Mouse (Mus musculus): Measurements from ENCODE around the gene Map4k3.
A peak's percentile ranks its signal among the peaks of the same experiment; 100 is the strongest.
"Not testable (repeated sequence)": the region's sequence is repeated elsewhere in the genome, so short reads cannot be mapped to it uniquely, and the experiment has no call there.

Map4k3 gene

DNA sequence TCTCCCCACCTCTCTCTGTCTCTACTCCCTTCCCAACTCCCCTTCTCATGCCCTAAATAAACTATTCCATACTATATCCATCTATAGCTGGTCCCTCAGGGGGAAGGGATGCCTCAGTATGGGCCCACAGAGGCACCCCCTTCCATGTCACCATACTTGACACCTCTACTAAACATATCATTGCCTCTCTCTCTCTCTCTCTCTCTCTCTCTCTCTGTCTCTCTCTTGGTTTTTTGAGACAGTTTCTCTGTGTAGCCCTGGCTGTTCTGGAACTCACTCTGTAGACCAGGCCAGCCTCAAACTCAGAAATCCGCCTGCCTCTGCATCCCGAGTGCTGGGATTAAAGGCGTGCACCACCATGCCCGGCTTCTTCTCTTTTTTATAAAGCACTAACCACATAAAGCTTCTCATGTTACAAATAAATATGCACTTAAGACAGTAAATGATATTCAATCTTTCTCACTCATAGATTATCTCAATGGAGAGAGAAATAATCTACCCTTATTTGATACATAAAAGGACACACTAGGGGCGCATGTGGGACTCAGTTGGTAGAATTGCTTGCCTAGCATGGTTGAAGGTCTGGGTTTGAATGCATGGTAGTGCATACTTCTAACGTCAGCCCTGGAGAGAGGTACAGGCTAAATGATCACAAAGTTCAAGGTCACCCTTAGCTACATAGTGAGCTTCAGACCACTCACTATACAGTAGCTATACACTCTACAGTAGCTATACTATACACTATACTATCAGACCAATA is 159.3 kb downstream of the Map4k3 start:
- DNase-seq (ENCODE audit: low read depth, low spot score): no peak

DNA sequence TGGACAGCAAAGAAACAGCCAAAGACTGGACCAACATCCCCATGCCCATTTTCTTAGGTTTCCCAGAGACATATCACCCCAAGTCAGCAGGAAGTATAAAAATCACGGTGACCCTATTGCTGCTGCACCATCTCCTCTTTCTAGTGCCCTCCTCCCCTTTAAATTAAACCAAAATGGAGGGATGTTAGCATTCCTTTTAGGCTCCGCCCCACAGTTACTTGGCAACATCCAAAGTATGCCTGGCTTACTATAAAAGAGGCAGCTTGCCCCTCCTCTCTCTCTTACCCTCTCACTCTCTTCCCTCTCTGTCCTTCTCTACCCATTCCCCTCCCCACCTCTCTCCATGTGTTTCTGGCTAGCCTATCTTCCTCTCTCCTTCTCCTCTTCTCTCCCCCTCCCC is 159.8 kb downstream of the Map4k3 start:
- DNase-seq (ENCODE audit: low read depth, low spot score): no peak

DNA sequence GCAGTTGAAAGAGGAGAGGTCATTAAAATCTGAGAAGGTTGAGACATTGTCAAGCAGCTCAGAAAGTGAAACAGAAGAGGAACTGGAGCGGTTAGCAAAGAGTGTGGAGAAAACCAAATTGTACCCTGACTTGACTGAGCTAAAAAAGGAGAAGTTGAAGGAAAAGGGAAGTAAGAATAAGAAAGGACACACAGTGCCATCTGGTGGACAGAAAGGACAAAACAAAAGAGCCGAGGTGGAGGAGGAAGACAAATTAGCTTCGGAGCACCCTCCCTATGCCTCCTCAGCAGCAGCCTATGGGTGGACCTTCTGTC is 163.7 kb downstream of the Map4k3 start:
- DNase-seq (ENCODE audit: low read depth, low spot score): peak; percentile 82

DNA sequence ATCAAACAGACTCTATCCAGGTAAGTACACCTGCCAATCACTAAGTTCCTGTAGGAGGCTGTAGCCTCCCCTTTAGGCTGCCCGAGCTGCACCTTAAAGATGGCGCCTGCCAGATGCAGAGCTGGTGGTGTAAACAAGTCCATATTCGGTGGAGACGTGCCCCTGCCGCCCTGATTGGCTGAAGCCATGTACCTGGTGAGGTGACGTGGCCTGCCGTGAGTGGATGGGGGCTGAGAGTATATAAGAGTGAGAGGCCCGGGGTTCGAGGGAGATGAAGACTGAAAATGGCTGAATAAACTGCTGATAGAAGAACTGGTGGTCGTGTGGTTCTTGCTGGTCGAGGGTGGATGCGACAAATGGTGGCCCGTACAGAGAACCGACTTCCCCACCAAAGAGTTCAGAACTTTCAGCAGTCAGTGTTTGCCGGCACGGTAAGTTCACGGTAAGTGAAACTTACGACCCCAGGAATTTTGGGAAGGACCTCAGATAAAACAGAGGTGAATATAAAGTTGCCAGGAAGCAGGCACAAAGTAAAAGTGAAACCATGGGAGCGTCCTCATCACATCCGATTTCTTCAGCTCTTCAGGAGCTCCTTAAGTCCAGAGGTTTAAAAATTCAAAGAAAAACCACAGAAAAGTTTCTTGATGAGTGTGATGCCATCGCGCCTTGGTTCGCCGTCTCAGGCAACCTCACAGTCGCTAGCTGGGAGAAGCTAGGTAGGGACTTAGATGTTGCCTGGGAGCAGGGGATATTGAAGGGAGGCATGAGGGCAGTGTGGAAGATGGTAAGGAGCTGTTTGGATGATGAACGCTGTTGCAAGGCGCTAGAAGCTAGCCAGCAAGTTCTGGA is 164.3 kb downstream of the Map4k3 start:
- peak; percentile 93 for DNase-seq (ENCODE audit: low read depth, low spot score)

DNA sequence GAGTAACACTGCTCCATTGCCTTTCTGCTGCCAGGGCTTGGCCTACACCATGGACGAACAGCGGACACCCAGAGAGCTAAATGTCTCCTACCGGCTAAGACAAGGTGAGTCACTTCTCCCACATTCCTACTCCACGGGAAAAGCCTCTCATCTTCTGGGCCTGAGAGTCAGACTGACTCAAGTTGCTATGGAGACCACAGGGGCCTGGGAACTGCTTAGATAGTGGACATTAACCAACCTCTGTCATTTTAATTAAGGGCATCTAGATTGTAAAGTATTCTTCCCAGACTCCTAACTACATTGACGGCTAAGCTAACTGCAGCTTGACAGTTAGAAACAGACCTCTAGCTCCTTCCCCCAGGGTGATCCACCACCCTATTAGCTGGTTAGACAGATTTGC is 165.5 kb downstream of the Map4k3 start:
- DNase-seq (ENCODE audit: low read depth, low spot score): no peak

DNA sequence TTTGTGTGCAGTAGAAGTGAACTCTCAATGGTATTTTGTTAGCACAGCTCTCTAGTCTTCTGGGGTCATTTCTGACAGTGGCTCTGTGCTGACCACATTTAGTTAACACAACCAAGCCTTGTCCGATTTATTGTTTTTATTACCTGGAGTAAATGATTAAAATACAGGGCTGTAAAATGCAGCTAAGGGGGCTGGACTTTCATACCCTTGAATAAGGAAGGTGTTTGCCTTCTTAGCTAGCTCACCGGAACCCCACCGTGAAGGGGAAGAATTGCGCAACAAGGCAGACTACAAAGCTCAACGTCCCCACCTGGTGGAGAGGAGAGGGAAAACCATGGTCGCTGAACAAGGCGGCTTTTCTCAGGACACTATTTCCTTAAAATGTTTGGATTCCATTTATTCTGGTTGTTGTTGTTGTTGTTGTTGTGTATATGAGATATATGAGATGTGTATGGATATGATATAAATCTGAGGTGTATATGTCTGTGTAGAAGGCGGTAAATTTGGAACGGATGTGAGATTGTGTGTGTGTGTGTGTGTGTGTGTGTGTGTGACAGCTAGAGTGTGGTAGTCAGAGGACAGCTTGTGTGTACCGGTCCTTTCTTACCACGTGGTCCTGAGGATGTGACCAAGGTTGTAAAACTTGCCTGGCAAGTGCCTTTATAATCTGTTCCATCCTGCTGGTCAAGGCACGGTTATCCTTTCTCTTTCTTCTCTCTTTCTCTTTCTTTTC is 167.4 kb downstream of the Map4k3 start:
- peak; percentile 81 for DNase-seq (ENCODE audit: low read depth, low spot score)

DNA sequence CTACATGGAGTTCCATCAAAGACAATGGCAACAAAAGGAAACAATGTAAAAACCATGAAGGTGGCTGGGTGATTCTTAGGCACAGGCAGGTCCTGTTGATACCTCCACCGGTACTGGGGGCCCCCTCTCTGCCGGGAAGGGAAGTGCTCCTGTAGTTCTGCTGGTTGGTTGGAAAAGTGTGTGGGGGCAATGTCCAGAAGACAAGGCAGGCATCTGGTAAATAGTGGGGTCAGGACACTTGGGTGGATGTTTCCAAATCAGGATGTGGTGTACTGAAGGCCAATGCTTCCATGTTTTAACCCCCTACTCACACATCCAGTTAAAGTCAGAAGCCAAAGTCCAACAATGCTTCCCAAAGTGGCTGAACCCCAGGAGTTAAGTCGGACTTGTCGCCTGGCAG is 168.5 kb downstream of the Map4k3 start:
- DNase-seq (ENCODE audit: low read depth, low spot score): peak; percentile 26

DNA sequence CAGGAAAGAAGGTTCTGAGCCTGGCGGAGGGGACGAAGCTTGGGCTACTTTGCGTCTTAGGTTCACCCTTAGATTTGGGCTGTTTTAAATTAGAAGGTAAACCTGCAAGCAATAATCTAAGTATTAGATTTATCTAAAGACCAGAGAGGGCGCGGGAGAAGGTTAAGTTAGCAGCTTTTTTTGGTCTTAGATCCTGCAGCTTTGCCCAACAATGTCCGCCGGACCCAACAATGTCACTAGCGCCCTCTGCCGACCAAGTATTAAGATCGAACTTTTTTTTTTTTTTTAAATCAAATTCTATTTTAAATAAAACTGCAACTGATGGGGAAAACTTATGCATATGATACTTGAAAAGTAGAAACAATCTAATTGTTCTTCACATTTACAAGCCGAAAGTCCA is 169.2 kb downstream of the Map4k3 start:
- peak; percentile 61 for DNase-seq (ENCODE audit: low read depth, low spot score)

DNA sequence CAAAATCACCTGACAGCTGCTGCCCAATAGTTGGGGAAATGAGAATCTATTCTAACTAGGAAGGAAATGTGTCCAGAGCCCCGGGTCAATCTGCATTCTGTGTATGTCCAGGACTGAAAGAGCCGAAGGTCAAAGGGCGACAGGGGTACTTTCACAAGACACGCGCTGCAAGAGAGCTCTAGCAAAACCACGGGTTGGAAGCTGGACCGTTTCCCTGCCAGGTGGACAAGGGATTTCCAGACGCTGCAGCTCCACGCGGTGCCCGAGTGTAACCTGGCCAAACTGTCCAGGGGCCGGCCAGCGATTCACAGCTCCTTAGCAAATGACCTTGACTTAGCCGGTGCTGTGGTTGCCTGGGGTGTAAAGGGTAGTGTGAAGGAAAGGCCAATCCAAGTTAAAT is 169.7 kb downstream of the Map4k3 start:
- no peak for DNase-seq (ENCODE audit: low read depth, low spot score)

DNA sequence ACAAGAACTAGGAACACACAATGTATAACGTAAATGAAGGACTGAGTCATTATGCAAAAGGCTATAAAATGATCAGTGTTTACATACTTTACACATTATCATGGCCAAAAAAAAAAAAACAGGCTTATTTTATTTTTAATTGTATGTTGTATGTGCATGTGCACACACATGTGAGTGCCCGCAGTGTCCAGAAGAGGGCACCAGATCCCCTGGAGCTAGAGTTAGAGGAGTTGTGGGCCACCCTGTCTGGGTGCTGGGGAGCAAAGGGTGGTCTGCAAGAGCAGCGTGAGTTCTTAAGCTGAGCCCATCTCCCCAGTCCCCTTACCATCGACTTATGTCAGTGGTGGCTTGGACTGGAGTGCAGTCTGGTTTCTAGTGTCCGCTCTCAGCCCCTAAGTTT is 170.8 kb downstream of the Map4k3 start:
- DNase-seq (ENCODE audit: low read depth, low spot score): no peak

DNA sequence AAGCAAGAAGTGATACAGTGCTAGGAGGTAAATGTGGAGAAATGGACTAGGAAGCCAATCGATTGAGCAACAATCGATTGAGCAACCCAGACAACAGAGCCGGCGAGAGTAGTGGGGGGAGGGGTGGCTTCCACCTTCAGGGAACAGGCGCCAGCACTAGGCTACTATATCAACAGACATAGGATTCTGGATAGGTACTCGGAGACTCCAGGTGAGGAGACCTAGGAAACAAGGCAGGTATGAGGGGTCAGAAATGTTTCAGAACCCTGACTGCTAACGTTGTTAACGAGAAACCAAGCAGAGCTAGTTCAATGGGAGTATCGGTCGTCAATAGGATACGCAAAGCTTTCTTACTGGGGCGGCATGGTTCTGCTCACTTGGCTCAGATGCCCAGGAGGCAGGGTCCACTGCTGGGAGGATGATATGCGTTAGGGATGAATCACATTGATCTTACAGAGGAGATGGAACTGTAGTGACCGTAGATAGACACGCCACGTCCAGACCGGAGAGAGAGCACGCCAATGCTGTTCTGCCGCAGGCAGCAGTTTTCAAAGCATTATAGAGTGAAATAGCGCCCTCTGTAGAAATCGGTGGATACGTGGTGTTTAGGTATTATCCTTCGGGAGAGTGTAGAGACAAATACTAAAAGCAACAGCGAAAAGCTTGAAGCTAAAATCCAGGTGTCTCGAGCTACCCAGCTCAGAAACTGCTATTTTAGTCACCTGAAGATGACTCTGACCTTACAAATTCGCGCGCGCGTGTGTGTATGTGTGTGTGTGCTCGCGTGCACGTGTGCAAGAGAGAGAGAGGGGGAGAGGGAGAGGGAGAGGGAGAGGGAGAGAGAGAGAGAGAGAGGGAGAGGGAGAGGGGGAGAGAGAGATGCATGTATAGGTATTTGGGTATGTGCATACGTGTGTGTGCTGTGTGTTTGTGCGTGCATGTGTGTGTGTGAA is 174.7 kb downstream of the Map4k3 start:
- DNase-seq (ENCODE audit: low read depth, low spot score): peak; percentile 83

DNA sequence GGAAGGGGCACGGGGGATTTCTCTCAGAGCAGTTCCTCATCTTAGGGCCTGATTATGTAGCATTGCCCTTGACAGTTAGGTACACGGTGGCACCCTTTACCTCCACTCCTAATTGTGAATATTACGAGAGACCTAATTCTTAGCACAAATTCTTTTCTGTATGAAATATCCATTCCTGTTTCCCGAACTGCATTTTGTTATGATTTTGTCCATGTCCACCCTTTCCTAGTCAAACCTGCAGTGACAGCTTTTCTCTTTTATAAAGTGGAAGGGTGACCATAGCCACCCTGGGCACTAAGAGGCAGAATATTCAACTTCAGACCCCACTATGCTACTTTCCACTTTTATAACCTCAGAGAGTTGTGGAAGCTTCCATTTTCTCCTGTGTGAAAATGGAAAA is 175.6 kb downstream of the Map4k3 start:
- DNase-seq (ENCODE audit: low read depth, low spot score): no peak

DNA sequence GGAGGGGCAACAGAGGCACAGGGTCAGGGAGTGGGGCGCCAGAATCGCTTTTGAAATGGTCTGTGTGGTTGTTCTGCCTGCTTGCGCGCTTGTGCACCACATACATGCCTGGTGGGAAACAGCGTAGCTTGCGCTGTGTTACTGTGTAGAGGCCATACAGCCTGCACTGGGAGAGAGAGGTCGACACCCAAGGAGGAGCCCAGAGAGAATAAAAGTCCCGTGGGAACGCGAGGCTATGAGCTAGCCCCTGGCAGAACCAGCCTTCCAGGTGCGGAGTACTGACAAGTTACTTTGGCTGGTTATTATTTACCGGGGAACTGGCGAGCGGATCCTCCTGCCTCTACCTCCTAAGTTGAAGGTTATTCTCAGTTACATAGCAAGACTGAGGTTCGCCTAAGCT is 177.3 kb downstream of the Map4k3 start:
- no peak for DNase-seq (ENCODE audit: low read depth, low spot score)

DNA sequence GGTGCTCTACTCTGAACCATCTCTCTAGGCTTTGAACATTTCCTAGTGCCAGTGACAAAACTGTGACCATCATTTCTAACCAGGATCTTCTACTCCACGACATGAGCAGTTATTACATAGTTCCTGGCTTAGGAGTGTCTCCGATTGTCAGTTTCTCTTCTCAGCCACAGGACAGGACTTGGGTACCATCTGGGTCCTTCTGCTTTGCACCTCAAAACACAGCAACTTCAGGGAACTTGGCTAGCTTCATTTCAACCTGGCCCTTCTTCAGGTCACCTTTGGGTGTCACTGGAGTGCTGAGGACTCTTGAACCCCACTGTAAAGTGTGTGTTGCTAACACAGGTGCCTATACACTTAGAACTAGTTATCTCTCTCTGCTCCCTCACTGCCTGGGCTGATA is 181.4 kb downstream of the Map4k3 start:
- no peak for DNase-seq (ENCODE audit: low read depth, low spot score)

DNA sequence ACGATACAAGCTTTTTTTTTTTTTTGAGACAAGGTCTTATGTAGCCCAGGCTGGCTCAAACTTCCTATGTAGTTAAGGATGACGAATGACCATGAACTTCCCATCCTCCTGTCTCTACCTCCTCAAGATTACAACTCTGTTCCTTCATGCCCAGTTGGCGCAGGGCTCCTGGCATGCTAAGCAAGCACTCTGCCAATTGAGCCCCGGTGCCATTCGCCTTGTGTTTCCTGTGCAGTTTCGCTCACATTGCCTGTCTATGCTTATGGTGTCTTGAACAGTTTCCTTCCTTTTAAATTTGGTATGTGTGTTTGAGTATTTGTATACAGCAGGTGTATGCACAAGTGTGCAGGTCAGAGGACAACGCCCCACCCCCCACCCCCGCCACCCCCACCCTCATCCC is 182.1 kb downstream of the Map4k3 start:
- DNase-seq (ENCODE audit: low read depth, low spot score): no peak

DNA sequence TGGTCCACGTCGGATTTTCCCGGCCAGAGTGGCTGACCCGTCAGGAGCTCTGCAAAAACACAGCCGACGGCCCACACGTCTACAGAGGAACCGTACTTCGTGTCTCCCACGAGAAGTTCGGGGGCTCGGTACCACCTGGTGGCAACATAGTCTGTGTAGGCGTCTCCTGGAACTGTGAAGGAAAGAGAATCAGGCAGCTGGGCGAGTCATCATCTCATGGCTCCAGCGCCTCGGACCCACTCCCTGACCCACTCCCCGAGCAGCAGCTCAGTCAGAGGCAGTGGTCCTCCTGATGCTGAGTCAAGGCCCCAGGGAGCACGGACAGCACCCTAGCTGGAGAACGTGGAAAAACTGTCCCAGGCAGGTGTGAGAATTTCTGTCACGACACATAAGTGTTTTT is 184.6 kb downstream of the Map4k3 start:
- no peak for DNase-seq (ENCODE audit: low read depth, low spot score)

DNA sequence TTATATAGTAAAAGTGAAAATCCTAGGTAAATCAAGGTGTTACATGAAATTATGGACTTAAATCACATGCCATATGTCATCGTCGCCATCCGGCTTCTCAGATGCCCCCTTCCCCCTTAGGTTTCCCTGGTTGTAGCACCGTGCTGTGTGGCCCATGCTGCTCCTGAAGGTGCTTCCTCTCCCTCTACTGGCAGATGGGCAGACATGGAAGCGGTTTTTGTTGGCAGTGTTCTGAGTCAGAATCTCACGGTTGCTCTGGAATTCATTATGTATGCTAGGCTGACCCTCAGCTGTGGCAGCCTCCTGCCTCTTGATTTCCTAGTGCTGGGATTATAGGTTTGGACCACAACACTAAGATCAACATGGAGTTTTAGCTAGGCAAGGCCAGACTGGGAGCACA is 191.1 kb downstream of the Map4k3 start:
- no peak for DNase-seq (ENCODE audit: low read depth, low spot score)

DNA sequence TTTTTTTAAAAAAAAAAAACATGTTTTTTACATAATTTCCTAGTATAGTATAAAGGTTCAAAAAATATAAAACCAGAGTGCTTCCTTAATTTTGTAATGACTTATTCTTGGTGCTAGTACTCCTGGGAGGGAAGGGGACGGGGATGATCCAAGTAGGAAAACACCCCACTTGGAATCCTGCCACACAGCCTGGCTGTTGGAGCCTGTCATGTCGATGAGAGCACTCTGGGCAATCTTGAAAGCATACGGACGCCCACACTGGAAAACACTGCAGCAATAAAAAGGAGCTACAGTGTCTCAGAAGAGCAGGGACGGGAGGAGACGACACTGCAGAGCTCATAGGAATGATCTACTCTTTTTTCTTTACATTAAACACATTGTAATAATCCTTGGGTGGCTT is 192.7 kb downstream of the Map4k3 start:
- DNase-seq (ENCODE audit: low read depth, low spot score): no peak

DNA sequence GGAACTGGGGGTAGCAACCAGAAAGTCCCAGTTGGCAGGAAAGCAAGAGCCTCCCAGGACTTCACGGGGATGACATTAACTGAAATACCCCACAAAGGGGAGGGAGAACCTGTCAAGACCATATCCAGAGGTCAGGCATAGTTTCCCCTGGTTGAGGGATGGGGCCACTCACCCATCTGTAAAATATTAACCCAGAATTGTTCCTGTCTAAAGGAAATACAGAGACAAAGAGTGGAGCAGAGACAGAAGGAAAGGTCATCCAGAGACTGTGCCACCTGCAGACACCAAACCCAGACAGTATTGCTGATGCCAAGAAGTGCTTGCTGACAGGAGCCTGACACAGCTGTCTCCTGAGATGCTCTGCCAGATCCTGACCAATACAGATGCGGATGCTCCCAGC is 196.9 kb downstream of the Map4k3 start:
- not testable (repeated sequence) for DNase-seq (ENCODE audit: low read depth, low spot score)
